In the genomic region with DNA sequence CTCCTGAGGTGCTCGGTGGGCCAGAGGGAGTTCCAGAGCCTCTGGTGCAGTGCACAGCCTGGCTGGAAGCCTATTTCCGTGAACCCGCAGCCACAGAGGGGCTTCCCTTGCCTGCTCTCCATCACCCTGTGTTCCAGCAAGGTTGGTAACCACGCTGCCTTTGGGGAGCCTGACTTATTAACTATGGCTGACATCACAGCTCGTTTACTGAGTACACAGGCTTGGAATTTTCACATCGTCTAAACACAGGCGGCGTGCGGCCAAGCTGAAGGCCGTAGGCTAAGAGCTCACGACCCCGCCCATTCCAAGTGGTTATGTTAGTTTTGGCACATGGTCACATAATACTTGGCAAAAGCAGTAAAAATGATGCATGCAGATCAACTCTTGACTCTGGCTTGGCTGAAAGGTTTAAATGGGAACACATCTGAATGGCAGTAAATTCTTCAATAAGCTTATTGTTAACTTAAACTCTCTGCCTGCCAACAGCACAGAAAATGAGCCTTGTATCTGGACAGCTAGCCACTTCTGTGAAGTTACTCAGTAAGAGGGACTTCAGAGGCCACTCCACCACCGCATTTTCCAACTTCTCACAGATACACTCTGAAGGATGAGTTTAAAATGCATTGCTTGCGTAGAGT, we compare ENCODE assay signal across 8 mouse cellular contexts.
A peak's percentile ranks its signal among the peaks of the same experiment; 100 is the strongest.
DNase-seq lines count a peak whose midpoint lies in the region; ATAC-seq lines count a peak whose summit lies in the region.

No protein-coding gene starts in this region.

- ATAC-seq in heart, embryonic 11.5 days (replicated peaks; ENCODE audit: insufficient number of reproducible peaks, low FRiP score, low TSS enrichment), result no peak
- peak; percentile 88 for ATAC-seq in kidney, embryonic 16.5 days (ENCODE audit: low FRiP score, low TSS enrichment)
- no peak for ATAC-seq in midbrain, embryonic 15.5 days (replicated peaks)
- ATAC-seq in megakaryocyte progenitor cell, adult 5-6 weeks (replicated peaks; ENCODE audit: poor library complexity), result no peak

- H3K9ac ChIP-seq in heart, embryonic 11.5 days (ENCODE audit: low read depth, low read length), result no peak overlapping the region
- H3K9ac ChIP-seq in kidney, embryonic 16.5 days (replicated peaks; ENCODE audit: low read length), result no peak overlapping the region
- H3K9ac ChIP-seq in midbrain, embryonic 15.5 days, result no peak overlapping the region

- WGBS in heart, embryonic 11.5 days (ENCODE audit: insufficient replicate concordance), result 40% methylated on average over 14 of the region's 14 CpGs
- WGBS in kidney, embryonic 16.5 days, result 26% methylated on average over 14 of the region's 14 CpGs
- 39% methylated on average over 14 of the region's 14 CpGs for WGBS in midbrain, embryonic 15.5 days

- no peak overlapping the region for H3K27ac ChIP-seq in heart, embryonic 11.5 days (ENCODE audit: low read depth, low read length)
- no peak overlapping the region for H3K27ac ChIP-seq in kidney, embryonic 16.5 days (ENCODE audit: low read length)
- H3K27ac ChIP-seq in midbrain, embryonic 15.5 days, result peak overlapping the region; percentile 39

- no peaks in the 10 kb centered on the region for H3K27me3 ChIP-seq in heart, embryonic 11.5 days (ENCODE audit: control insufficient read depth, insufficient read depth, low read length)
- no peaks in the 10 kb centered on the region for H3K27me3 ChIP-seq in kidney, embryonic 16.5 days (ENCODE audit: insufficient read depth, low read length)
- H3K27me3 ChIP-seq in midbrain, embryonic 15.5 days (replicated peaks), result no peaks in the 10 kb centered on the region

- no peaks in the 10 kb centered on the region for H3K9me3 ChIP-seq in heart, embryonic 11.5 days (replicated peaks; ENCODE audit: control insufficient read depth, low read length)
- no peaks in the 10 kb centered on the region for H3K9me3 ChIP-seq in kidney, embryonic 16.5 days (ENCODE audit: low read length)
- no peaks in the 10 kb centered on the region for H3K9me3 ChIP-seq in midbrain, embryonic 15.5 days

- H3K4me2 ChIP-seq in heart, embryonic 11.5 days, result 0 out of 2 replicates have a peak overlapping the region, but pooled peaks have one; percentile 25
- H3K4me2 ChIP-seq in kidney, embryonic 16.5 days (replicated peaks; ENCODE audit: low read depth, low read length), result no peak overlapping the region
- H3K4me2 ChIP-seq in midbrain, embryonic 15.5 days, result no peak overlapping the region

- DNase-seq in NIH3T3 (ENCODE audit: low read depth), result peak; percentile 98
- DNase-seq in adrenal gland, postnatal 36 days, result peak; percentile 82 to 83
- DNase-seq in cerebellum, adult 11 months, result no peak
- no peak for DNase-seq in thymus, postnatal 10 days (ENCODE audit: low spot score in 2 of 2)

- no peaks in the 10 kb centered on the region for H3K36me3 ChIP-seq in heart, embryonic 11.5 days (ENCODE audit: control insufficient read depth, insufficient read depth, low read length)
- no peaks in the 10 kb centered on the region for H3K36me3 ChIP-seq in kidney, embryonic 16.5 days (ENCODE audit: insufficient read depth, low read length)
- H3K36me3 ChIP-seq in midbrain, embryonic 15.5 days (replicated peaks), result no peaks in the 10 kb centered on the region

- no peak overlapping the region for H3K4me3 ChIP-seq in heart, embryonic 11.5 days (ENCODE audit: low read depth, low read length)
- H3K4me3 ChIP-seq in kidney, embryonic 16.5 days (ENCODE audit: low read length), result no peak overlapping the region
- no peak overlapping the region for H3K4me3 ChIP-seq in midbrain, embryonic 15.5 days

- H3K4me1 ChIP-seq in heart, embryonic 11.5 days (ENCODE audit: control insufficient read depth, insufficient read depth, low read length), result peaks cover 13% of the 10 kb centered on the region
- H3K4me1 ChIP-seq in kidney, embryonic 16.5 days (ENCODE audit: insufficient read depth, low read length), result peaks cover 14% of the 10 kb centered on the region
- peaks cover 13% of the 10 kb centered on the region for H3K4me1 ChIP-seq in midbrain, embryonic 15.5 days

Comparison
In these comparisons a context has a peak if more than half of its experiments do, and no peak if none do; other contexts are left out.
1. DNase-seq: peak in NIH3T3 (single experiment) and adrenal gland, postnatal 36 days (2 of 2); none in cerebellum, adult 11 months (single experiment) and thymus, postnatal 10 days (0 of 2).